Mouse (Mus musculus) forebrain, embryonic 11.5 days (tissue): ENCODE measurements around the gene Oxsr1. TPM values are rescaled to one million over a fixed set of nuclear protein-coding genes. Genes with fewer than 3 reads are reported as not detected.

Experiments used
- ATAC-seq: fragments of 200-750 bp; cut with Nextera tagmentation; replicated peaks from 2 replicates; pipeline ENCODE4 v1.8.0; 2017; ENCODE audit warnings: moderate TSS enrichment; ENCODE audit not compliant: low FRiP score
- DNase-seq: peaks from one replicate; pipeline ENCODE4 v3.0.0-alpha.2; 2017; ENCODE audit warnings: low spot score
- H3K27ac ChIP-seq: fragments of 300-500 bp; sonication (generic); 2 replicates; pipeline ENCODE4 v1.5.1; 2014; ENCODE audit warnings: low read depth, low read length
- H3K27me3 ChIP-seq: fragments of 300-500 bp; sonication (generic); 2 replicates; pipeline ENCODE4 v1.6.1; 2014; ENCODE audit warnings: mild to moderate bottlenecking, low read length, mixed read lengths; ENCODE audit not compliant: control insufficient read depth, insufficient read depth
- H3K36me3 ChIP-seq: fragments of 300-500 bp; sonication (generic); 2 replicates; pipeline ENCODE4 v1.6.1; 2014; ENCODE audit warnings: mild to moderate bottlenecking, low read length, moderate library complexity, mixed read lengths; ENCODE audit not compliant: control insufficient read depth, insufficient read depth
- H3K4me1 ChIP-seq: fragments of 300-500 bp; sonication (generic); replicated peaks from 2 replicates; pipeline ENCODE4 v1.6.1; 2014; ENCODE audit warnings: low read length, mixed read lengths; ENCODE audit not compliant: control insufficient read depth, insufficient read depth
- H3K4me2 ChIP-seq: fragments of 300-500 bp; sonication (generic); 2 replicates; pipeline ENCODE4 v1.6.1; 2014; ENCODE audit warnings: low read depth, mild to moderate bottlenecking, low read length, moderate library complexity, mixed read lengths; ENCODE audit not compliant: severe bottlenecking
- H3K4me3 ChIP-seq: fragments of 300-500 bp; sonication (generic); 2 replicates; pipeline ENCODE4 v1.5.1; 2014; ENCODE audit warnings: low read depth, low read length
- H3K9ac ChIP-seq: fragments of 300-500 bp; sonication (generic); 2 replicates; pipeline ENCODE4 v1.6.1; 2014; ENCODE audit warnings: low read length
- H3K9me3 ChIP-seq: fragments of 300-500 bp; sonication (generic); 2 replicates; pipeline ENCODE4 v1.6.1; 2016; ENCODE audit warnings: low read length, mixed read lengths; ENCODE audit not compliant: control insufficient read depth
- WGBS: fragments of 180-500 bp; shearing (Covaris S2); extraction: QIAGEN DNeasy Blood & Tissue Kit; methylation state at CpG from one replicate; pipeline ENCODE4 v1.1.7; 2014; 5-methylcytosine and 5-hydroxymethylcytosine counted together
- polyA plus RNA-seq: library from polyadenylated mRNA; unstranded; fragments of >200 nt; fragmentation: Nextera tagmentation; extraction: Ambion mirVana; gene quantifications from 2 replicates; pipeline ENCODE4 v1.2.1, GENCODE M21; 2014

Gene Oxsr1
- polyA plus RNA-seq, 1 experiment from 2014 or later: 19.7 TPM

- 93% methylated on average over 2 of the region's 2 CpGs for WGBS
- no peak overlapping the region for H3K9ac ChIP-seq
- H3K36me3 ChIP-seq: no peaks in the 10 kb centered on the region; the same call in 1 of the 2 replicates
- H3K9me3 ChIP-seq: no peaks in the 10 kb centered on the region
- H3K4me1 ChIP-seq: no peaks in the 10 kb centered on the region
- H3K27ac ChIP-seq: no peak overlapping the region
- DNase-seq: no peak
- no peaks in the 10 kb centered on the region for H3K27me3 ChIP-seq
- no peak overlapping the region for H3K4me2 ChIP-seq
- ATAC-seq: no peak
- no peak overlapping the region for H3K4me3 ChIP-seq
These were observed 63.4 kb downstream of the Oxsr1 start for GRCm38 (mm10) chr9:119258785-119259184.

GRCm38 (mm10) chr9:119258128-119258527 lies 64.1 kb downstream of the Oxsr1 start:
- Histone ChIP-seq H3K27me3 (no peaks in the 10 kb centered on the region), H3K9ac (no peak overlapping the region), H3K27ac (no peak overlapping the region), H3K9me3 (no peaks in the 10 kb centered on the region), H3K36me3 (no peaks in the 10 kb centered on the region; the same call in 1 of the 2 replicates), H3K4me1 (no peaks in the 10 kb centered on the region), H3K4me3 (no peak overlapping the region), H3K4me2 (no peak overlapping the region)
- ATAC-seq (no peak), DNase-seq (no peak)
- 89% methylated on average over 5 of the region's 5 CpGs for WGBS

- Histone ChIP-seq H3K27ac (no peak overlapping the region), H3K4me2 (no peak overlapping the region), H3K4me1 (no peaks in the 10 kb centered on the region), H3K9me3 (no peaks in the 10 kb centered on the region), H3K4me3 (no peak overlapping the region), H3K36me3 (no peaks in the 10 kb centered on the region; the same call in 1 of the 2 replicates), H3K27me3 (no peaks in the 10 kb centered on the region), H3K9ac (no peak overlapping the region)
- ATAC-seq (no peak), DNase-seq (no peak)
- 95% methylated on average over 12 of the region's 12 CpGs for WGBS
These were observed 66.1 kb downstream of the Oxsr1 start for GRCm38 (mm10) chr9:119256161-119256560.

- Histone ChIP-seq H3K27me3 (no peaks in the 10 kb centered on the region), H3K4me3 (no peak overlapping the region), H3K4me1 (no peaks in the 10 kb centered on the region), H3K9ac (no peak overlapping the region), H3K4me2 (no peak overlapping the region), H3K27ac (no peak overlapping the region), H3K9me3 (no peaks in the 10 kb centered on the region), H3K36me3 (no peaks in the 10 kb centered on the region; the same call in 1 of the 2 replicates)
- 100% methylated on average over 1 of the region's 1 CpGs for WGBS
- DNase-seq (no peak), ATAC-seq (no peak)
These were observed 67.1 kb downstream of the Oxsr1 start for GRCm38 (mm10) chr9:119255096-119255495.

- Histone ChIP-seq H3K27ac (no peak overlapping the region), H3K9me3 (no peaks in the 10 kb centered on the region), H3K4me1 (no peaks in the 10 kb centered on the region), H3K4me2 (no peak overlapping the region), H3K36me3 (no peaks in the 10 kb centered on the region; the same call in 1 of the 2 replicates), H3K9ac (no peak overlapping the region), H3K27me3 (no peaks in the 10 kb centered on the region), H3K4me3 (no peak overlapping the region)
- ATAC-seq: no peak
- no peak for DNase-seq
- WGBS: 86% methylated on average over 2 of the region's 2 CpGs
These were observed 68.0 kb downstream of the Oxsr1 start for GRCm38 (mm10) chr9:119254187-119254586.

GRCm38 (mm10) chr9:119247996-119248395 lies 74.2 kb downstream of the Oxsr1 start:
- DNase-seq (no peak), ATAC-seq (no peak)
- Histone ChIP-seq H3K36me3 (no peaks in the 10 kb centered on the region; the same call in 1 of the 2 replicates), H3K4me3 (no peak overlapping the region), H3K4me2 (no peak overlapping the region), H3K27me3 (no peaks in the 10 kb centered on the region), H3K9me3 (no peaks in the 10 kb centered on the region), H3K27ac (no peak overlapping the region), H3K9ac (no peak overlapping the region), H3K4me1 (no peaks in the 10 kb centered on the region)
- WGBS: 88% methylated on average over 5 of the region's 5 CpGs

GRCm38 (mm10) chr9:119246826-119247225 lies 75.4 kb downstream of the Oxsr1 start:
- H3K27ac ChIP-seq: no peak overlapping the region
- no peak overlapping the region for H3K4me2 ChIP-seq
- H3K9ac ChIP-seq: no peak overlapping the region
- ATAC-seq (no peak), DNase-seq (no peak)
- H3K36me3 ChIP-seq: no peaks in the 10 kb centered on the region; the same call in 1 of the 2 replicates
- no peaks in the 10 kb centered on the region for H3K27me3 ChIP-seq
- H3K4me3 ChIP-seq: no peak overlapping the region
- 96% methylated on average over 5 of the region's 5 CpGs for WGBS
- no peaks in the 10 kb centered on the region for H3K9me3 ChIP-seq
- no peaks in the 10 kb centered on the region for H3K4me1 ChIP-seq

- Histone ChIP-seq H3K4me1 (no peaks in the 10 kb centered on the region), H3K4me3 (no peak overlapping the region), H3K36me3 (peaks cover 3% of the 10 kb centered on the region; the same call in 1 of the 2 replicates), H3K27me3 (no peaks in the 10 kb centered on the region), H3K9me3 (no peaks in the 10 kb centered on the region), H3K9ac (no peak overlapping the region), H3K4me2 (no peak overlapping the region), H3K27ac (no peak overlapping the region)
- ATAC-seq (no peak), DNase-seq (no peak)
- 91% methylated on average over 3 of the region's 3 CpGs for WGBS
These were observed 78.2 kb downstream of the Oxsr1 start for GRCm38 (mm10) chr9:119243981-119244380.

GRCm38 (mm10) chr9:119241169-119241865 lies 80.9 kb downstream of the Oxsr1 start:
- H3K9ac ChIP-seq: no peak overlapping the region
- H3K4me2 ChIP-seq: no peak overlapping the region
- ATAC-seq (no peak), DNase-seq (no peak)
- H3K9me3 ChIP-seq: no peaks in the 10 kb centered on the region
- H3K27ac ChIP-seq: no peak overlapping the region
- no peaks in the 10 kb centered on the region for H3K27me3 ChIP-seq
- H3K4me3 ChIP-seq: no peak overlapping the region
- WGBS: 93% methylated on average over 11 of the region's 11 CpGs
- peaks cover 3% of the 10 kb centered on the region; the same call in 1 of the 2 replicates for H3K36me3 ChIP-seq
- H3K4me1 ChIP-seq: no peaks in the 10 kb centered on the region
